Mouse (Mus musculus): ENCODE measurements around the gene Dcdc2b.

DNA sequence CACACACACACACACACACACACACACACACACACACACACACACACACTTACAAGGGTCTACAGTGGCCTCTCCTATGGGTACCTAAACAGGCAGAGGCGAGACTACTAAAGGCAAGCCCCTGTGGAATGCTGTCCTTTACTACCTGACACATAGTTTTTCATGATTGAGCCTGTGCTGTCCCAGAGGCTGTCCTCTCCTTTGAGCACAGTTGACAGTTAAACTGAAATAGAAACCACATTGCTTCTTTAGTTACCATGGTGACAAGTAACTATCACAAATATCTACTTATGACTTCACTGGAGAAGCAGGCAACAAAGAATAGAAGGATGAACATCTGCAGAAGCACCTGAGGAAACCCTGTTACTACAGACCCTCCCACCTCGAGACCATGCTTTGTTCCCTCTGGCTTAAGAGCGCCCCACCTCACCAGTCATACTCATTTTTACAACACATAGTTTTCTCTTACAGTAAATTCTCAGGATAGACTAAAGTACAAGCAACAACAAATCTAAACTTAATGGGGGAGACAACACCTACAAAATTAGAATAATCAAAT is 48.3 kb upstream of the Dcdc2b start:
- TF ChIP-seq CTCF (IDR thresholded peaks at IDR 0.05) (no peak), EP300 (IDR thresholded peaks at IDR 0.05) (no peak)

All from lung, postnatal 0 days (tissue).